Mouse (Mus musculus) embryonic fibroblast, embryonic 13.5 days (primary cell): ENCODE results near the gene Cped1.

Experiments
- CTCF ChIP-seq: IDR thresholded peaks from 2 replicates; pipeline ENCODE4 v1.5.1; 2011; ENCODE audit warnings: mild to moderate bottlenecking, control low read depth, low read length, moderate library complexity, borderline replicate concordance; ENCODE audit not compliant: insufficient read depth
- POLR2A ChIP-seq: IDR thresholded peaks from 2 replicates; pipeline ENCODE4 v1.6.1; 2011; ENCODE audit warnings: low read depth, mild to moderate bottlenecking, control low read depth, low read length, moderate library complexity

DNA sequence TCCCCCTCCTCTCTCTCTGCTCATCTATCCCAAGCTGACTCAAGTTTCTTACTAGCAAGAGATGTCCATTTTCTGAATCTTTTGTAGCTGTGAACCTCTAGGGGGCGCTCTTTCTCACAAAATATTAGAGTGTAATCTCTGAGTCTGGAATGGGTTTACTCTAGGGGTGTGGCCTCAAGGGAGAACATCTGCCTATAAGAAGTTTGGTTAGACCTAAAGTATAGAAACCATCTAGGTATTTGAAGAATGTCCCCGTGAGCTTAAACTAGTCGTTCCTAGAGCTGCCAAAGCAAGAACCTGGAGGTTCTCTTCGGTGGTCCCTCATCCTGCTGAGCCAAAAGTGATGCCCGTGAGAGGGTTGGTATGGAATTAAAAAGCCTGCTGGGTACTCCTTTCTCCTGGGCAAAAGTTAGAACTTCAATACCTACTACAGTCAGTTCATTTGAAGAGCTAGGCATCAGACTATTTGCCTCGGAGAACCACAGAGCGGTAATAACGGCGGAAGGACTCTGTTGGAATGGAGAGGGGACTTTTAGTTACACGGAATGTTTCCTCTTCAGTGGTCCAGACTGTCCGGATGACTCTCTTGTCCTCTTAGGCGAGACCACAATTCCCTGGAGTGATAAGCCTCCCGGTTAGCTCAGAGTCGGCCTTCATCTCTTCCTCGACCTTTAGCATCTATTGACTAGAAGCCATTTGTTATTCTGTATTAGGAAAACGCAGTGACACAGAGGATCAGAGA lies 555 bp upstream of the Cped1 start:
- TF ChIP-seq CTCF (no peak), POLR2A (no peak)
